Mouse (Mus musculus) stomach, embryonic 16.5 days (tissue): ENCODE data around the gene Slc22a15. TPM values are rescaled to one million over a fixed set of nuclear protein-coding genes. Genes with fewer than 3 reads are reported as not detected.

Source experiments
- ATAC-seq: fragments of 200-750 bp; cut with Nextera tagmentation; 2 replicates; pipeline ENCODE4 v1.8.0; 2017; ENCODE audit warnings: moderate number of reproducible peaks, moderate TSS enrichment; ENCODE audit not compliant: insufficient read depth, low FRiP score
- H3K27ac ChIP-seq: fragments of 300-500 bp; sonication (generic); 2 replicates; pipeline ENCODE4 v1.5.1; 2014; ENCODE audit warnings: low read length
- H3K27me3 ChIP-seq: fragments of 300-500 bp; sonication (generic); 2 replicates; pipeline ENCODE4 v1.6.1; 2014; ENCODE audit warnings: low read length, control low read depth, mixed read lengths; ENCODE audit not compliant: control insufficient read depth, insufficient read depth
- H3K36me3 ChIP-seq: fragments of 300-500 bp; sonication (generic); 2 replicates; pipeline ENCODE4 v1.6.1; 2014; ENCODE audit warnings: low read length; ENCODE audit not compliant: control insufficient read depth, insufficient read depth
- H3K4me1 ChIP-seq: fragments of 300-500 bp; sonication (generic); 2 replicates; pipeline ENCODE4 v1.6.1; 2014; ENCODE audit warnings: low read length, control low read depth, mixed read lengths; ENCODE audit not compliant: control insufficient read depth, insufficient read depth
- H3K4me2 ChIP-seq: fragments of 300-500 bp; sonication (generic); 2 replicates; pipeline ENCODE4 v1.6.1; 2014; ENCODE audit warnings: low read depth, low read length, mixed read lengths
- H3K4me3 ChIP-seq: fragments of 300-500 bp; sonication (generic); replicated peaks from 2 replicates; pipeline ENCODE4 v1.5.1; 2014; ENCODE audit warnings: mild to moderate bottlenecking, low read length
- H3K9ac ChIP-seq: fragments of 300-500 bp; sonication (generic); 2 replicates; pipeline ENCODE4 v1.6.1; 2014; ENCODE audit warnings: low read length
- H3K9me3 ChIP-seq: fragments of 300-500 bp; sonication (generic); replicated peaks from 2 replicates; pipeline ENCODE4 v1.6.1; 2016; ENCODE audit warnings: low read length, control low read depth; ENCODE audit not compliant: control insufficient read depth
- WGBS: fragments of 180-500 bp; shearing (Covaris S2); extraction: QIAGEN DNeasy Blood & Tissue Kit; methylation state at CpG from one replicate; pipeline ENCODE4 v1.1.7; 2014; 5-methylcytosine and 5-hydroxymethylcytosine counted together
- polyA plus RNA-seq: library from polyadenylated mRNA; unstranded; fragments of >200 nt; fragmentation: Nextera tagmentation; extraction: Ambion mirVana; gene quantifications from 2 replicates; pipeline ENCODE4 v1.2.1, GENCODE M21; 2015

The Slc22a15 gene
- polyA plus RNA-seq, 1 experiment from 2014 or later, result 4.5 TPM

GRCm38 (mm10) chr3:101926636-101927035, 2.4 kb upstream of the Slc22a15 start:
- no peaks in the 10 kb centered on the region for H3K36me3 ChIP-seq
- H3K9ac ChIP-seq, result no peak overlapping the region
- no peaks in the 10 kb centered on the region for H3K27me3 ChIP-seq
- no peaks in the 10 kb centered on the region for H3K9me3 ChIP-seq
- no peak overlapping the region for H3K4me2 ChIP-seq
- no peak for ATAC-seq
- no peak overlapping the region for H3K27ac ChIP-seq
- H3K4me1 ChIP-seq, result peaks cover 12% of the 10 kb centered on the region
- no peak overlapping the region for H3K4me3 ChIP-seq

GRCm38 (mm10) chr3:101925663-101926062, 1.4 kb upstream of the Slc22a15 start:
- peak overlapping the region; percentile 32; the same call in 1 of the 2 replicates for H3K27ac ChIP-seq
- no peaks in the 10 kb centered on the region for H3K36me3 ChIP-seq
- no peak overlapping the region for H3K9ac ChIP-seq
- 78% methylated on average over 1 of the region's 1 CpGs for WGBS
- no peak overlapping the region for H3K4me2 ChIP-seq
- no peaks in the 10 kb centered on the region for H3K27me3 ChIP-seq
- no peaks in the 10 kb centered on the region for H3K9me3 ChIP-seq
- peaks cover 13% of the 10 kb centered on the region for H3K4me1 ChIP-seq
- peak; percentile 15; the same call in 1 of the 2 replicates for ATAC-seq
- H3K4me3 ChIP-seq, result no peak overlapping the region

DNA sequence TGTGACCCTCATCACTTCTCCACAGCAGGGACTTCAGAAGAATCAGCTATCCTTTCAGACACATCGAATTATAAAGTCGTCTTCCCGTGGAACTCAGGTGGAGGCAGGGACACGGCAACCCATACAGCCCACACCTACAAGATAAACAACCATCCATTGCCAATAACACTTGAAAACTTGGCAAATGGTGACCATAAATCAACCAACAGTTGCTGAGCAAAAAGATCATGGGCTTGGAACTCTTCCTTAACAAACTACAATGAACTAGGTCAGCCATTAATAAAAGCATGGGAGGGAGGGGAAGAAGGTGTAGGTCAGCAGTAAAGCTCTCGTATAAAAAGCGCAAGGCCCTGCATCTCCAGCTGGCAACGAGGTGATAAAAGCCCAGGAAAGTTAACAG, 1.9 kb downstream of the Slc22a15 start:
- Histone ChIP-seq H3K27ac (no peak overlapping the region), H3K4me2 (peak overlapping the region; percentile 72; the same call in 1 of the 2 replicates), H3K9me3 (no peaks in the 10 kb centered on the region), H3K4me1 (peaks cover 17% of the 10 kb centered on the region), H3K4me3 (no peak overlapping the region), H3K36me3 (no peaks in the 10 kb centered on the region), H3K27me3 (no peaks in the 10 kb centered on the region), H3K9ac (no peak overlapping the region)
- 53% methylated on average over 7 of the region's 7 CpGs for WGBS
- ATAC-seq, result no peak

GRCm38 (mm10) chr3:101918526-101918925, 5.7 kb downstream of the Slc22a15 start:
- H3K4me2 ChIP-seq, result no peak overlapping the region
- no peak for ATAC-seq
- H3K27me3 ChIP-seq, result no peaks in the 10 kb centered on the region
- WGBS, result 94% methylated on average over 3 of the region's 3 CpGs
- no peak overlapping the region for H3K4me3 ChIP-seq
- peaks cover 13% of the 10 kb centered on the region for H3K4me1 ChIP-seq
- no peak overlapping the region for H3K9ac ChIP-seq
- no peak overlapping the region for H3K27ac ChIP-seq
- no peaks in the 10 kb centered on the region for H3K9me3 ChIP-seq
- H3K36me3 ChIP-seq, result no peaks in the 10 kb centered on the region; the same call in 1 of the 2 replicates

GRCm38 (mm10) chr3:101917665-101918064, 6.6 kb downstream of the Slc22a15 start:
- no peaks in the 10 kb centered on the region; the same call in 1 of the 2 replicates for H3K36me3 ChIP-seq
- no peak for ATAC-seq
- no peaks in the 10 kb centered on the region for H3K27me3 ChIP-seq
- no peak overlapping the region for H3K9ac ChIP-seq
- 34% methylated on average over 3 of the region's 3 CpGs for WGBS
- H3K27ac ChIP-seq, result no peak overlapping the region
- no peak overlapping the region for H3K4me2 ChIP-seq
- no peak overlapping the region for H3K4me3 ChIP-seq
- no peaks in the 10 kb centered on the region for H3K9me3 ChIP-seq
- H3K4me1 ChIP-seq, result peaks cover 13% of the 10 kb centered on the region

DNA sequence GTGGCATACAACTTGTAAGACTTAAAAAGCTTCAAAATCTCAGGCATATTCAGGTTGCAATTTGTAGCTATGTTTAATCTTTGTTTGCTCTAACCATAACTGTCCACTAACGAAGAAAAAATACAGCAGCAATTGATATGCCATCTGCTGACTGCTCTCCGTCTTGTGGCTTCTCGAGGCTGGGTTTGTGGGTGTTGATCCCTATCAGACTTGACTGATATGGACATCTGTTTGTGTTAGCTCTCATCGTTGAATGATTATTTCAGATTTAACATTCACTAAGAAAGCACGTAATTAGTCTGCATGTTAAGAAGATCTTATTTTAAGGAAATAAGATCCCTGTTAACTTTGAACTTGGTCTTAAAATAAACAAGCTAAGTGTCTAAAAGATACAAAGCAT, 7.7 kb downstream of the Slc22a15 start:
- Histone ChIP-seq H3K4me1 (peaks cover 13% of the 10 kb centered on the region), H3K4me3 (no peak overlapping the region), H3K9ac (no peak overlapping the region), H3K27ac (no peak overlapping the region), H3K36me3 (no peaks in the 10 kb centered on the region; the same call in 1 of the 2 replicates), H3K9me3 (no peaks in the 10 kb centered on the region), H3K4me2 (no peak overlapping the region), H3K27me3 (no peaks in the 10 kb centered on the region)
- ATAC-seq, result no peak
- WGBS, result 57% methylated on average over 5 of the region's 5 CpGs

- no peak overlapping the region for H3K4me3 ChIP-seq
- H3K9me3 ChIP-seq, result no peaks in the 10 kb centered on the region
- peak; percentile 56; the same call in 1 of the 2 replicates for ATAC-seq
- no peak overlapping the region for H3K4me2 ChIP-seq
- no peaks in the 10 kb centered on the region for H3K27me3 ChIP-seq
- peaks cover 9% of the 10 kb centered on the region for H3K4me1 ChIP-seq
- 67% methylated on average over 14 of the region's 14 CpGs for WGBS
- H3K36me3 ChIP-seq, result no peaks in the 10 kb centered on the region; the same call in 1 of the 2 replicates
- no peak overlapping the region for H3K27ac ChIP-seq
- H3K9ac ChIP-seq, result no peak overlapping the region
Observed at GRCm38 (mm10) chr3:101915048-101915801, 9.0 kb downstream of the Slc22a15 start.

GRCm38 (mm10) chr3:101914266-101914665, 10.0 kb downstream of the Slc22a15 start:
- Histone ChIP-seq H3K27ac (no peak overlapping the region), H3K9ac (no peak overlapping the region), H3K36me3 (no peaks in the 10 kb centered on the region; the same call in 1 of the 2 replicates), H3K4me2 (no peak overlapping the region), H3K4me1 (peaks cover 9% of the 10 kb centered on the region), H3K27me3 (no peaks in the 10 kb centered on the region), H3K4me3 (no peak overlapping the region), H3K9me3 (no peaks in the 10 kb centered on the region)
- no peak for ATAC-seq
- WGBS, result 81% methylated on average over 5 of the region's 5 CpGs

DNA sequence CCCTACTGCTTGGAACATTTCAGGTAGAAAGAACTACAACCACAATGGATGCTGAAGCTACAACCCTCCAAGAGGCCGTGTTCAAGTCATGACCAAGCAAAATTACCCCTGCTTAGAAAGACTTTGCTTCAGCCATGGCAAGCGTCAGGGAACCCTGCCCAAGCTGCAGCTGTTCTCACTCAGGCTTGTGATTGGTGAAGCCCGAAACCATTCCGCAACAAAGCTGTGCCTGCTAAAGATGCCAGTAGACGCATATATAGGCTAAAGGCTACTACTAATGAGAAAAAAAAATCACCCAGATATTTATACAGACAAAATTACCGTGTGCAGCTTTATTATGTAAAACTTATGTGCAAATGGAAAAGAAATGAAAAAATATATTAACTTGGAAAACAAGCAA, 12.2 kb downstream of the Slc22a15 start:
- H3K4me1 ChIP-seq, result peaks cover 9% of the 10 kb centered on the region

More for the DNA sequence above, 12.2 kb downstream of the Slc22a15 start:
- Histone ChIP-seq H3K9me3 (no peaks in the 10 kb centered on the region), H3K27ac (no peak overlapping the region), H3K27me3 (no peaks in the 10 kb centered on the region), H3K9ac (no peak overlapping the region), H3K4me2 (no peak overlapping the region), H3K36me3 (no peaks in the 10 kb centered on the region; the same call in 1 of the 2 replicates), H3K4me3 (no peak overlapping the region)
- 80% methylated on average over 6 of the region's 6 CpGs for WGBS
- ATAC-seq, result no peak
